Mouse (Mus musculus) megakaryocyte, adult 5-6 weeks (primary cell): ENCODE data around the gene Brpf3. TPM values are rescaled to one million over a fixed set of nuclear protein-coding genes. Genes with fewer than 3 reads are reported as not detected.
"Not testable (repeated sequence)": the region's sequence is repeated elsewhere in the genome, so short reads cannot be mapped to it uniquely, and the experiment has no call there.

Experiments
- ATAC-seq: 2 replicates; pipeline ENCODE4 v1.8.0; 2016; ENCODE audit warnings: mild to moderate bottlenecking, inconsistent platforms; ENCODE audit not compliant: poor library complexity, severe bottlenecking
- total RNA-seq, 2 experiments: library from RNA; stranded (forward) in 1 of 2; stranded (reverse) in 1 of 2; fragments of 153-499, 151-499 nt in 1 of 2; fragments of 221-1000, 200-1000 nt in 1 of 2; gene quantifications; 2 replicates each; pipeline versions ENCODE4 v1.2.3 to v1.2.4; 2015 to 2017

Gene Brpf3
- total RNA-seq (2015) (22.5 and 22.6 TPM in 2 replicates), total RNA-seq (2017) (4.4 and 8.3 TPM in 2 replicates)

- peak; percentile 69 for ATAC-seq
Observed at GRCm38 (mm10) chr17:28800671-28801412, at the start of gene Brpf3. Gene Brpf3 (plus strand): TSS chr17:28801090.

GRCm38 (mm10) chr17:28756447-28756846 lies 44.4 kb upstream of the Brpf3 start:
- peak; percentile 92 for ATAC-seq

- ATAC-seq, result no peak
Observed at GRCm38 (mm10) chr17:28757470-28757869, 43.4 kb upstream of the Brpf3 start.

DNA sequence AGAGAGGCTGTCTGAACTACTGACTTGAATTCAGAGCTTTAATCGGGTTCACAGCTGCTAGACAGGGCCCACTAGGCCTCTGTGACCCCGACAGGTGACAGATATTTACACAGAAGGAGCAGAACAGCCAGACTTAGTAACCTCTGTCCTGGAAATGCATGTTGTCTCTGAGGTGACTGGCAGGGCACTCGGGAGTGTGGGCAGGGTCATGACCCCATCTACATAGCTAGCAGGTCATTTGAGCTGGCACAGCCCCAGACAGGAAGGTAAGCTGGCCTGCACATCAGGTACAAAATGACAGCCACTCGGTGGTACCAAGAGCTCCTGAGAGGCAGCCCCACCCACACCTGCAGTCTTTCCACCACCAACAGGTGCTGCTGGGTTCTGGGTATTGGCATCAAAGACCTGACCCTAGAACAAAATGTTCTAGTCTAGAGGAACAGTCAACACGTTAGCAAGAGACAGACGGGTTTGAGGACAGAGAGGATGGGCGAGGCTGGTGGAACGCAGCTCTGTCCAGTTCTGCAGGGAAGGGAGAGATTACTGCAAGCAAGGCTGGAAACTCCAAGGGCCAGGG lies 40.1 kb upstream of the Brpf3 start:
- ATAC-seq, result no peak

DNA sequence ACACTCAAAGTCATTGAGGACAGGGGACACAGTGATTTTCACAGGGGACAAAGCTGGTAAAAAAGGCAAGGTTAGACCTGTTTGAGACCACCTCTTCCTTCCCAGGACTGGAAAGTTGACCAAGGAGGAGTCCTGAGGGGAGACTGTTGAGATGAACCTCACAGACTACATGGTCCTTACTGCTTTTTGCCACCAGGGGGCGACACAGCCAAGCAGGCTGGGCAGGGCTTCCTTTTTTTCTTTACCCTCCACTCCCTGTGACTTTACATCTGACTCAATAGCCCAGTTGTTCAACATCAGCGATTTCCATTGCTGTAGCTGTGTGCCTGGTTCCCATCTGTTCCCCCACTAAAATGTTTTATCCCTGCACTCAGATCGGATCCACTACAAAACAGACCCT lies 39.0 kb upstream of the Brpf3 start:
- ATAC-seq, result peak; percentile 98

GRCm38 (mm10) chr17:28766203-28766602 lies 34.7 kb upstream of the Brpf3 start:
- no peak for ATAC-seq

DNA sequence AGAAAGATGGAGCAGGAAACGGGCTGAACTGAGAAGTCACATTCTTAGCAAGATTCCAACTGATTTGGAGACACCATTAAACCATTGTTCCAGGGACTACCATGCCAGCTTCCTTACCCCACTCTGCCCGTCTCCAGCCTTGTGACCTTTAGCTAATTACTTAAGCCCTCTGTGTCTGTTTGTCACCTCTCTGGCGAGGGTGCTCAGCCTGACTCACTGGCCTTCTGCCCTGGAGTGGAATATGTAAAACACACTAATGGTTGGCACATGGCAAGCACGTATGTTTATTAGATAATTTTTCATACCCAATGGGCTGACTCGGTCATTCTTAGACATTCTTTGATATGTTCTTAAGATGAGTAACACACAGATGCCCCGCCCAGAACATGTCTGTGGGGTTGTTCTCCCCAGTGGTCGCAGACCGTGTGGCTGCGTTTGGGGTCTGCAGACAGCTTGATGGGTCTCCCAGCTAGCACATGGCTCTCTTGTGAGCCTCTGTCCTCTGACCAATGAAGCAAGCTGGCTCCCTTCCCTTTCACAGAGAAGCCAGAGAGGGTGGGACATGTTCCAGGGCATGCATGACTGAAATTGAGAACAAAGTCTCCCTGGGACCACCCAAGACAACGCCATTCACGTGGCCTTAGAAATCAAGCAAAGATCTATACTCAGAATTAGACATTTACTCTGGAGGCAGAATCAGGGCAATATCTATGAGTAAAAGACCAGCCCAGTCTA lies 33.9 kb upstream of the Brpf3 start:
- no peak for ATAC-seq

DNA sequence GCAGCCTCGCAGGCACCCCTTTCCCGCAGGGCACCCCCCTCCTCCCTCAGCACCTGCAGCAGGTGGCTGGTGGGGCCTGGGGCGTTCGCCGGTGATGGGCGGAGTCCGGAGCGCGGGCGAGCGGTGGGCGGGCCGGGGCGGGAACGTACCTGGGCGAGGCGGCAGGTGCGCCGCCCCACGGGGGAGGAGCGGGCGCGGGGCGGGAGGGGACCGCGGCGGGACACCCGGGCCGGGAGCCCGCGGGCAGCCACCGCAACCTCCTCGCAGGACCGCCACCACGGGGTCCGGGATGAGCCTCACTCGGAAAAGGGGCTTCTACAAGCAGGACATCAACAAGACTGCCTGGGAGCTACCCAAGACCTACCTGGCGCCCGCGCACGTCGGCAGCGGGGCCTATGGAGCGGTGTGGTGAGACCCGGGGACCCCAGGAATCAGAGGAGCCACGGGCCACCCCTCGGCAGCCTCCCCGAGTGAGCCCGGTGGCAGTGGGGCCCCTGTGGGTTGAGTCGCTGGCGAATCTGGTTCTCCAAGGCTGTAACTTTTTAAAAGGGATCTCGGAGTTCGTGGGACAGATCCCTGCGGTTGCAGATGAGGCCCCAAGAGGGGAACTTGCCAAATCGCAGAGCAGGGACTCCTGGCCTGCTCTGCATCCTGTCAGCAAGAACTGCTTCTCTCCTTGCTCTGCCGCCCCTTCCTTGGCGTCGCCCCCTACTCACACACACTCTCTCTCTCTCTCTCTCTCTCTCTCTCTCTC lies 31.6 kb upstream of the Brpf3 start, which contains the start of gene Mapk13:
Gene Mapk13, plus strand, starts transcription at position 177 of the 754 bp plus-strand sequence.
- peak; percentile 75 for ATAC-seq

DNA sequence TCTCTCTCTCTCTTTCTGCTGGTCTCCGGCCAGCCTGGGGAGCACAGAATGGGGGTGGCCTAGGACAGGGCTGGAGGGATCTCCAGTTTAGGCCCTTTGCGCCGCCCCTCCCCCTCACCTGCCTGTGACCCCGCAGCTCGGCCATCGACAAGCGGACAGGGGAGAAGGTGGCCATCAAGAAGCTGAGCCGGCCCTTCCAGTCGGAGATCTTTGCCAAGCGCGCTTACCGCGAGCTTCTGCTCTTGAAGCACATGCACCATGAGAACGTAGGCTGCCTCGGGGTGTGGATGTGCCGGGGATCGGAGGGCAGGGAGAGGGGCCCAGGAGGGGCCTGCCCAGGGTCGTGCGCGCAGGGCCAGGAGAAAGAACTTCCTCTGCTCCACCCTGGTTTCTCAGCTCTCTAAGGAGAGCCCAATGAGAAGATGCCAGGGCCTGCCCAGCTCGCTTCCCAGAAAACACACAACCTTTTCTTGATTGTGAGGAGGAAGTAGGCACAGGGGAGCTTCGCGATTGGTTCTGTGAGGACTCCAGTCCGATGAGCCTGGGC lies 30.9 kb upstream of the Brpf3 start:
- ATAC-seq, result peak; percentile 61

DNA sequence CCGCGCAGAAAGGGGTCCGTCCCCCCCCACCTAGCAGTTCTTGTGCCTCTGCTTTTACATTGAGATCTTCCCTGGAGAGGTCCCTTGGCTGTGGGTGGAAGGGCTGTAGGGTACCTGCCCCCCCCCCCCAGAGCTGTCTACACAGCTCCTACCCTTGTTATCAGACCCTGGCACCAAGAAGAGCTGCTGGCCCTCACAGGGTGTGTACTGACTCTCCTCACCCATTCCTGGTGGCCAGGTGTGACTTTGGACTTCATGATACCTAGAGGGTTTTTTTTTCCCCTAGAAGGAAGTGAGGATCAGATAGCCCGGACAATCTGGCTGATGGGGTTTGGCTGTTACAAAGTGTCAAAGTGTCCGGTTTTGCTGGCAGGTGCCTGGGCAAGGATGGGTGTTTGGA lies 29.6 kb upstream of the Brpf3 start:
- ATAC-seq, result no peak

DNA sequence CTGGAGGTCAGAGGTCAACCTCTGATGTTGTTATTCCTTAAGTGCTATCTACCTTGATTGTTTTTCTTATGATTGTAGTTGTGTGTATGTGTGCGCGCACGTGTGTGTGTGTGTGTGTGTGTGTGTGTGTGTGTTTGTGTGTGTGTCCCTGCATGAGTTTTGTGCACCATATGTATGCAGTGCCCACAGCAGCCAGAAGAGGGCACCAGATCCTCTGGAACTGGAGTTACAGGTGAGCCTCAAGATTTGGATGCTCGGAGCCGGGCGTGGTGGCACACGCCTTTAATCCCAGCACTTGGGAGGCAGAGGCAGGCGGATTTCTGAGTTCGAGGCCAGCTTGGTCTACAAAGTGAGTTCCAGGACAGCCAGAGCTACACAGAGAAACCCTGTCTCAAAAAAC lies 26.6 kb upstream of the Brpf3 start:
- ATAC-seq, result not testable (repeated sequence)

DNA sequence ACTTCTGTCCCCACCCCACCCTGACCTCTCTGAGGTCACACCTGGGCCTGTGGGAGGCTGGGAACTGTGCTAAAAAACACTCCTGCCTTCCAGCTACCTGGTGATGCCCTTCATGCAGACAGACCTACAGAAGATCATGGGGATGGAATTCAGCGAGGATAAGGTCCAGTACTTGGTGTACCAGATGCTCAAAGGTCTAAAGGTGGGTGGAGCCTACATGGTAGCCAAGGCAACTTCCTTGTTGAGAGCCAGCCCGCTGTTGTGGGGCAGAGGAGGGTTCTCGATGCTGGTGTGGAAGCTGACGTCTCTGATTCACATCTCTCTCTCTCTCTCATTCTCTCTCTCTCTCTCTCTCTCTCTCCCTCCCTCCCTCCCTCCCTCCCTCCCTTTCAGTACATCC lies 25.7 kb upstream of the Brpf3 start:
- ATAC-seq, result no peak

DNA sequence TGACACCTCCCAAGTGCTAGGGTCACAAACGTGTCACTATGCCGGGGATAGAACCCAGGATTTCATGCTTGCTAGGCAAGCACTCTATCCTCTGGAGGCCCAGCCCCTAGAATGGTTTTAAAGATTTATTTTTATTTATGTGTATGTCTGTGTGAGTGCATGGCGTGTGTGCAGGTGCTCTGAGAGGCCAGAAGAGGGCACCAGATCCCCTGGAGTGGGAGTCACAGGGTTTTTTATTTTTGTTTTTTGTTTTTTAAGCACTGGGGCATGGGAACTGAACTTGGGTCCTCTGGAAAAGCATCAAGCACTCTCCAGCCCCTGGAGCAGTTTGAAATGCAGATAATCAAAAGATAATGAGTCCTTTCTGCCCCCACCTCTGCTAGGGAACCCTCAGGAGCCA lies 24.1 kb upstream of the Brpf3 start:
- no peak for ATAC-seq

- no peak for ATAC-seq
Observed at GRCm38 (mm10) chr17:28777231-28778005, 23.5 kb upstream of the Brpf3 start.

DNA sequence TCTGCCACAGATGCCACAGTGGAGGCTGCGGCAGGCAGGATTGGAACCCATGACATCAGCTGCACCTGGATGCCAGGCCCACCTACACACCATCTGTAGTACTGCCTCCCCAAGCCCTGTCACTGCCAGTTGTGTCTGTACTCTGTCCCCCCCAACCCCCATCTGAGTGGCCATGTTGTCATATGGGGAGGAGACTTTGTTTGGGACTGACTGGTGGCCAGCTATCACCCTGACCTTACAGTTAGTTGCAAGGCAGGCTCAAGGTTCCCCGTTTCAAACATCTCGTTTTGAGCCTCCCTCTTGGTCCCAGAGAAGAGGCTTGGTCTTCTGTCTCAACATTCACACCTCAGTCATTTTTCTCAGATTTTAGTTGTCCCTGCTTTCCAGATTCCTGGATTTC lies 21.2 kb upstream of the Brpf3 start:
- ATAC-seq, result no peak

- no peak for ATAC-seq
Observed at GRCm38 (mm10) chr17:28780836-28781235, 20.1 kb upstream of the Brpf3 start.

- no peak for ATAC-seq
Observed at GRCm38 (mm10) chr17:28781290-28782045, 19.4 kb upstream of the Brpf3 start.

DNA sequence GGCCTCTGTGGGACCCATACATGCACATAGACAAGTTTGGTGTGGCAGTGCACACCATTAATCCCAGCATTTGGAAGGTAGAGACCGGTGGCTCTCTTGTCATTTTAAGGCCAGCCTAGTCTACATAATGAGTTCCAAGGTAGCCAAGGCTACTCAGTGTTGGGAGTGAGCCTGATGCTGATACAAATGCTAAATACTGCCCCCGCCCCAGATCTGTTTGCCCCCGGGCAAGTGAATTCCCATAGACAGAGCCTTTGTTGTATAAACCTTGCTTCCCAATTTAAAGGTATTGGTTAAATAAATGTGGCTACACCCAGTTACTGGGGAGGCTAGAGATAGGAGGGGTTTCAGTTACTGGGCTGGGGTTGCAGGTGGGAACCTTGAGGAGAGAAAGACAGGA lies 15.9 kb upstream of the Brpf3 start:
- no peak for ATAC-seq

DNA sequence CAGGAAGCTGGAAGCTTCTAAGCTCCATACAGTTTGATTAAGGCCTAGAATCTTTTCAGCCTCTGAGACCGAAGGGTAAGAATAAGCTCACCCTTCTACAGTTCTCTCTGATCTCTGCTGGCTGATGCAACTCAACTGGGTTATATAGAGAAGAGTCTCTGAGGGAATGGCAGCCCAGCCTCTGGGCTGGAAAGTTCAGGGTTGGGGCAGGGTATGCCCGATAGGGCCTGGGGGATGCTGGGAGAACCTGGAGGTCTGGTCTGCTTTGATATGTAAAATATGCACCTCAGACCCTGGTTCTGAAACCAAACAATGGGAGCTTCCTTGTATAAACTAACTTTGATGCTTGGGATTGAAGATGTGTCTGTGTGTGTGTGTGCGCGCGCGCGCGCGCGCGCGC lies 13.4 kb upstream of the Brpf3 start:
- no peak for ATAC-seq
